Mouse (Mus musculus) brain, embryonic 18.5 days (tissue): ENCODE results near the gene Klhdc3.

Experiments
- DNase-seq: peaks from one replicate; pipeline ENCODE4 v3.0.0-alpha.2; 2012; ENCODE audit warnings: low read depth, low spot score

Gene Klhdc3

GRCm38 (mm10) chr17:46680760-46681373, at the start of gene Klhdc3:
Gene Klhdc3 (minus strand): TSS chr17:46680914.
- DNase-seq = peak; percentile 98

DNA sequence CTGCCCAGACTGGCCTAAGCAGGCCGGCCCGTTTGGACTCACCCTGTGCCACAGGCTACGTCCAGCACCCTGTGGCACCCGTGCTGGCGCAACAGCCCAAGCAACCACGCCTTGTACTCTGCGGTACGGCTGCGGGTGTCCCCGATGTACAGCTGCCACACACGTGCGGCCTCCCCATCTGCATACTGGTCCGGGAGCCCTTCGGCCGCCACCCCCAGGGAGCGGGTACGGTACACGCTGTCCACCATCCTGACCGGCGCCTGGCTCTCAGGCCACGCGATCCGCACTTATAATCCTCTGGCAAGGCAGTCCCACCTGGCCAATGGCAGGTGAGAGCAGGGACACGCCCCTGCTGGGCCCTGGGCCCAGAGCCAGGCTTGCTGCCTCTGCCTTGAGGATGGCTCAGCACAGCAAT, 48.2 kb upstream of the Klhdc3 start, which contains the start of gene Gnmt:
Gnmt (minus strand) TSS at position 265 of the 415 bp plus-strand sequence.
- no peak for DNase-seq

DNA sequence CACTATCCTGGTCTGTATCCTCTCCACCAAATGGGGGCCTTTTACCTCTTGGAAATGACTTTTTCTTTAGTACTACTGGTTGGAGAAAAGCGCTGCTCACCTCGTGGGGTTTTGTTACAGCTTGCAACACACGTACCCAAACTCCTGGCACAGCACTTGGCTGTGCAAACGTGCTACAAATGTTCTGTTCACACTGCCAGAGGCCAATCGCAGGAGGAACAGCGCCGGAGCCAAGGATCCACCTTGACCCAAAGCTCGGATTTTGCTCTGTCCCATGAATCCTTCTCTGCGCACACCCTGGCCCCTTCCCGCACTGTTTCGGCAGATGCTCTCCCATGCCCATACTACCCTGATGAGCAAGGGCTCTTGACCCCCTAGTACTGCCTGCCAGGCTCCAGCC, 47.8 kb upstream of the Klhdc3 start:
- DNase-seq = no peak

DNA sequence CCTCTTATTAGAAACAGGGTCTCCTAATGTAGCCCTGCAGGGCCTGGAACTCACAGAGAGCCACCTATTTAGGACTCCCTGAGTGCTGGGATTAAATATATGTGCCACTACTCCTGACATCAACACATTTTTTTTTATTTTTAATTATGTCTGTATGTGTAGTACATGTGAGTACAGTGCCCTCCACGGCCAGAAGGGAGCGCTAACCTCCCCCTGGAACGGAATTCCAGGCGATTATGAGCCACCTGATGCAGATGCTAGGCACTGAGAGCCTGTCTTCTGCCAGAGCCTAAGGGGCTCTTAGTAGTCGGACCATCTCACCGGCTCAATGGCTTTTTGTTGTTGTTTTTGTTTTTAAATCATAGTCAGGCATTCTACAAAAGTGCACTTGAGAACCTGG, 47.3 kb upstream of the Klhdc3 start:
- no peak for DNase-seq

DNA sequence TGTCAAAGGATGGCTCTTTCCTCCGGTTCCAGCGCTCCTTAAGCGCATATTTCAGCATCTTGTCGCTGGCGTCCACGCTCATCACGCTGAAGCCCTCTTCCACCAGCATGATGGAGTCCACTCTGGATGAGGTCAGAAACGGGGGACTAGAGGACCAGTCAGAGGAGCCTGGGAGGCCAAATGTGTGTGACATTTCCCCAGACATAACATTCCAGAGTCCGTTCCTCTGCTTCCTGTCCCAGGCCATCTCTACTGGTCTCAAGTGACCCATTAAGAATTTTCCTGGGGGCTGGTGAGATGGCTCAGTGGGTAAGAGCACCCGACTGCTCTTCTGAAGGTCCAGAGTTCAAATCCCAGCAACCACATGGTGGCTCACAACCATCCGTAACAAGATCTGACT, 46.6 kb upstream of the Klhdc3 start:
- DNase-seq = no peak

DNA sequence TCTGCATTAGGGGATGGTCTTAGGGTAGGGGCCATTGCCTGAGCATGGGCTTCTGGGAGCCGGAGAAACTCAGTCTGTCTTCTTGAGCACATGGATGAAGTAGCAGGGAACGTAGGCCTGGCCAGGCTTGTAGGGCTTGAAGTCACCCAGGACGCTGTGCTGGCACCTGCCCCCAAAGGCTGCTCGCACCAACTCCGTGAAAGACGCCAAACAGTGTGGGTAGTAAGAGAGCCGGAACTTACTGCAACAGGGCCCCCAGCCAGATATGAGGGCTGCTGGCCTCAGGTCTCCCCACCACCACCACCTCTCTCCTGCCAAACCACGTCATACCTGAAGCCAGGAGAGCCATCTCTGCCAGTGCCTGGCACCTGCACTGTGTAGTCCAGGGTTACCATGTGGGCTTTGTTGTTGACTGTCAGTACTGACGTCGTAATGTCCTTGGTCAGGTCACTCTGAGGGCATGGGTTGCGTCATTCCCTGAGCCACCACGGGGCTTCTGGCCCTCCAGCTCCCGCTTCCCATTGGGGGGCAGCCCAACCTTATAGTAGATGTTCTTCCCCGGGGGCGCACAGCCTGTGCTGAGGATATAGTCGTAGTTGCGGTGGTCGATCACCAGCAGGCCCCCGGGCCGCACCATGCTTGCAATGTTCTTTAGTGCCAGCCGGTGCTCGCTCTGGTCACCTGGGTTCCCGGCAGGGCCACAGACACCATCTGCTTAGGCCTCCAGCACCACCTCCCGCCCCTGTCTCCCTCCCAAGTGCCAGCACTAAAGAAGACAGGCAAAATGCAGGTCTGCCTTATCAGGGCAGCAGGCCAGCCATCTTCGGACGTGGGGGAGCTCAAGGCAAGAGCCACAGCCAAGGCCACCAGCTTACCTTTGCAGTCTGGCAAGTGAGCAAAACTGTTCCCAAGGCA, 45.3 kb upstream of the Klhdc3 start:
- DNase-seq = no peak

GRCm38 (mm10) chr17:46725273-46725672, 44.6 kb upstream of the Klhdc3 start:
- no peak for DNase-seq

DNA sequence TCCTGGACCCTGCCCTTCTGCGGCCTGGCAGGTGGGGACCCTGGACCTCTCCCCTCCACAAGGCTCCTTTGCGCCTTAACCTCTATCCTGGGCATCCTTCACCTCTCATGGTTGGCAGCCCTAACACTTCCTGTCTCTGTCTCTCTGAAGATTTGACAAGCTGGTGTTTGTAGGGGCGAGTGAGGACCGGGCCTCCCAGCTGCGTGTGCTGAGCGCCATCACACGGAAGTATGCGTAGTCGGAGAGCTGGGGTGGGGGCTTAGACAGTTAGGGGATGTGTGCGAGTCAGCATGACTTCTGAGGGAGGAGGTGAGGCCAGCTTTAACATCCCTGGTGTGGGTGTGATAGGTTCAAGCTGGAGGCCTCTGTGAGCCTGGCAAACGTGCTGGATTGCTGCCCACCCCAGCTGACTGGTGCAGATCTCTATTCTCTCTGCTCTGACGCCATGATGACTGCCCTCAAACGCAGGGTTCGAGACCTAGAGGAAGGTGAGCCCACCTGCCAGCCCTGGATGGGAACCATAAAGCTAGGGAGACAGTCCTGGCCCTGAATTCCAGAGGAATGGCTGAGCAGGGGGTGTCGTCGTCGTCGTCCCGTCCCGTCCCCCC, 43.9 kb upstream of the Klhdc3 start:
- no peak for DNase-seq

- no peak for DNase-seq
Observed at GRCm38 (mm10) chr17:46721077-46721476, 40.4 kb upstream of the Klhdc3 start.

GRCm38 (mm10) chr17:46714756-46715481, 34.2 kb upstream of the Klhdc3 start:
- no peak for DNase-seq

GRCm38 (mm10) chr17:46713849-46714248, 33.1 kb upstream of the Klhdc3 start:
- DNase-seq = no peak

GRCm38 (mm10) chr17:46712442-46712841, 31.7 kb upstream of the Klhdc3 start:
- DNase-seq = no peak

GRCm38 (mm10) chr17:46711612-46712271, 31.0 kb upstream of the Klhdc3 start:
- no peak for DNase-seq

DNA sequence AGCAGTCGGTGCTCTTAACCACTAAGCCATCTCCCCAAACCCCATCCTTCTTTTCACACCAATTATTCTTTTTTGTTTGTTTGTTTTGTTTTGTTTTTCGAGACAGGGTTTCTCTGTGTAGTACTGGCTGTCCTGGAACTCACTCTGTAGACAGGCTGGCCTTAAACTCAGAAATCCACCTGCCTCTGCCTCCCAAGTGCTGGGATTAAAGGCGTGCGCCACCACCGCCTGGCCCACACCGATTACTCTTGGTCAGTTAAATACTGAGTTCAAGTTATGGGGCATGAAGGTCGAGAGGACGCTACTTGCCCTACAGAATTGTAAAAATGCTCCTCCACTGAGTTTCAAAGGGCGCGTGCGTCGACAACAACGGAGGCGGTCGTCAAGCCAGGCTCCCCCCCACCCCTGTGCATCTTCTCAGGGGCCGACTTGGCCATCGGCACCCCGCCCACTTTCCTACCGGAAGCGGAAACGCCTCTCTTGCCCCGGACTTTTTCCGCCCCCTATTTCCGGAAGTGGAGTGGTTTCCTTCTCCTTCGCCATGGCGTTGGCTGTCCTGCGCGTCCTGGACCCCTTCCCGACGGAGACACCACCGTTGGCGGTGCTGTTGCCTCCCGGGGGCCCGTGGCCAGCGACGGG, 30.4 kb upstream of the Klhdc3 start, which contains the start of gene Pex6:
Pex6 (plus strand) TSS at position 505 of the 639 bp plus-strand sequence.
- DNase-seq = peak; percentile 86

DNA sequence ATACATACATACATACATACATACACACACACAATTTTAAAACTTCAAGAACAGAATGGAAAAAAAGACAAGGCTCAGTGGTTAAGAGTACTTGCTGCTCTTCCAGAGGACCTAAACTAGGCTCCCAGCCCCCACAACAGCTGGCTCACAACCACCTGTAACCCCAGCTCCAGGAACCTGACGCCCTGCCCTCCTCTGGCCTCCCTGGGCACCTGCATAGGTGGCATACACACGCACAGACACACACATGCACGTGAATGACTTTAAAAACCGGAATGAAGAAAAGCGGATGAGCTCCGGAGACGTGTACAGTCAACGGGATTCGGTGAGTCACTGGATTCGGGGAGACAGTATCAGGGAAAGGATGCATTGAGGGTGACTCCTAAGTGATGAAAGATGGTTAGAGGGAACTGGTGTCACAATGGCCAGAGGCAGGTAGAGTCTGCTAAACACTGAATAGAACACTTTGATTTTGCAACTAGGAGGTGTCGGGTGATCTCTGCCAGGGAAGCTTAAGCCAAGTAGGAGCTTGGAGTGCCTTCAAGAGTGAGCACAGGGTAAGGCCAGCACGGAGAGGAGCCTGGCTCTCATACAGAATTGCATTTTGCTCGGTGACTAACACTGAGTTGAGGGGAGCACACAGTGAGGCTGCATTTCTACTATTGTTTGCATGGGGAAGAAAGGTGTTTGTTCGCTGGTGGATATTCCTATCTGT, 25.8 kb upstream of the Klhdc3 start:
- no peak for DNase-seq

GRCm38 (mm10) chr17:46704887-46705835, 24.4 kb upstream of the Klhdc3 start, which contains the start of gene Ppp2r5d:
Gene Ppp2r5d (minus strand): TSS chr17:46705111.
- peak; percentile 96 for DNase-seq

GRCm38 (mm10) chr17:46703971-46704886, 23.5 kb upstream of the Klhdc3 start:
- DNase-seq = no peak

- no peak for DNase-seq
Observed at GRCm38 (mm10) chr17:46702506-46702905, 21.8 kb upstream of the Klhdc3 start.
